22 mouse cellular contexts compared by ENCODE assay signal in the genomic region with DNA sequence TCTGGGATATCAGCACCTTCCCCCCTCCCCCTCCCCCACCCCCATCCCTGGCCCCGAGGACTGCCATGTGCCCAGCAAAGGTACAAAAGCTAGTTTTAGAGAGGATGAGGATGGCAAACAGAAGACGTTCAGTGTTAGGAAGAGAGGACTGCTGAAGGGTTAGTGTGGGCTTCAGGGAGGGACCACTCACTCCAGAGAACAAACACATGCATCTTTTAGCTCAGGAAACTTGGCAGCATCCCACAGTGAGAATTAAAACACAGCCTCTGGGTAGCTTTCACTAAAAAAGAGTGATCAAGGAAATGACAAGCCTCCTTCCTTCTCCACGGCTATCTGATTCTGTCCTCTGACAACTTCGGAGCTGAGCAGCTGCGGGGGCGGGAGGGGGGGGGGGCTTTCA. TPM values are rescaled to one million over a fixed set of nuclear protein-coding genes. Genes with fewer than 3 reads are reported as not detected.
DNase-seq lines count a peak whose midpoint lies in the region; ATAC-seq lines count a peak whose summit lies in the region.
"Had no signal": no experiment of that assay in that cellular context is flagged by ENCODE, and none has a peak within 500 bp of the region (broad histone marks: within the 10 kb centered on the region; RNA-seq: fewer than 3 reads in every experiment).

No protein-coding gene starts in this region.

- no peak overlapping the region for H3K9ac ChIP-seq in embryonic facial prominence, embryonic 14.5 days (ENCODE audit: low read depth, low read length)
- no peak overlapping the region for H3K9ac ChIP-seq in midbrain, embryonic 16.5 days (ENCODE audit: low read depth, low read length)
- no peak overlapping the region for H3K9ac ChIP-seq in midbrain, embryonic 15.5 days
- H3K9ac ChIP-seq: heart, embryonic 15.5 days; hindbrain, embryonic 13.5 days had no signal

- H3K4me3 ChIP-seq in embryonic facial prominence, embryonic 14.5 days (ENCODE audit: low read depth, low read length) = no peak overlapping the region
- no peak overlapping the region for H3K4me3 ChIP-seq in embryonic facial prominence, embryonic 10.5 days
- H3K4me3 ChIP-seq in midbrain, embryonic 16.5 days (ENCODE audit: low read depth, low read length) = no peak overlapping the region
- no peak overlapping the region for H3K4me3 ChIP-seq in midbrain, embryonic 15.5 days
- H3K4me3 ChIP-seq: heart, adult 2 months; heart, embryonic 15.5 days; hindbrain, embryonic 13.5 days had no signal

- no peak overlapping the region for H3K27ac ChIP-seq in embryonic facial prominence, embryonic 14.5 days (replicated peaks; ENCODE audit: low read depth, low read length)
- no peak overlapping the region for H3K27ac ChIP-seq in embryonic facial prominence, embryonic 10.5 days (replicated peaks)
- H3K27ac ChIP-seq in midbrain, embryonic 16.5 days (ENCODE audit: low read length) = no peak overlapping the region
- H3K27ac ChIP-seq in midbrain, embryonic 15.5 days = no peak overlapping the region
- H3K27ac ChIP-seq: heart, adult 2 months; heart, embryonic 15.5 days; hindbrain, embryonic 13.5 days; hindbrain, postnatal 0 days had no signal

- peaks cover 8% of the 10 kb centered on the region; the same call in 1 of the 2 replicates for H3K4me1 ChIP-seq in embryonic facial prominence, embryonic 14.5 days (ENCODE audit: control insufficient read depth, insufficient read depth, low read length)
- H3K4me1 ChIP-seq in embryonic facial prominence, embryonic 10.5 days = peaks cover 7% of the 10 kb centered on the region
- peaks cover 3% of the 10 kb centered on the region; the same call in 1 of the 2 replicates for H3K4me1 ChIP-seq in midbrain, embryonic 16.5 days (ENCODE audit: control insufficient read depth, insufficient read depth, low read length)
- no peaks in the 10 kb centered on the region for H3K4me1 ChIP-seq in midbrain, embryonic 15.5 days
- H3K4me1 ChIP-seq: hindbrain, embryonic 13.5 days had no signal

- H3K36me3 ChIP-seq in embryonic facial prominence, embryonic 14.5 days (ENCODE audit: control insufficient read depth, insufficient read depth, low read length) = no peaks in the 10 kb centered on the region
- H3K36me3 ChIP-seq in embryonic facial prominence, embryonic 10.5 days (replicated peaks) = no peaks in the 10 kb centered on the region
- no peaks in the 10 kb centered on the region for H3K36me3 ChIP-seq in midbrain, embryonic 16.5 days (ENCODE audit: control insufficient read depth, insufficient read depth, low read length)
- no peaks in the 10 kb centered on the region for H3K36me3 ChIP-seq in midbrain, embryonic 15.5 days (replicated peaks)
- H3K36me3 ChIP-seq: G1E; heart, embryonic 15.5 days; hindbrain, embryonic 13.5 days had no signal

- ATAC-seq in embryonic facial prominence, embryonic 14.5 days (ENCODE audit: low read depth) = 0 out of 2 replicates have a peak, but pooled peaks have one; percentile 15
- peak; percentile 27; the same call in 1 of the 2 replicates for ATAC-seq in frontal cortex, adult (ENCODE audit: low TSS enrichment)
- 0 out of 2 replicates have a peak, but pooled peaks have one; percentile 16 for ATAC-seq in midbrain, embryonic 16.5 days
- no peak for ATAC-seq in midbrain, embryonic 15.5 days (replicated peaks)
- ATAC-seq: CD4-positive, CD25-positive, alpha-beta regulatory T cell, adult 4 months had no signal

- H3K4me2 ChIP-seq in embryonic facial prominence, embryonic 14.5 days (ENCODE audit: low read depth, low read length) = no peak overlapping the region
- H3K4me2 ChIP-seq in midbrain, embryonic 16.5 days (ENCODE audit: low read length) = no peak overlapping the region
- H3K4me2 ChIP-seq in midbrain, embryonic 15.5 days = no peak overlapping the region
- H3K4me2 ChIP-seq: heart, embryonic 11.5 days; heart, embryonic 15.5 days; hindbrain, embryonic 13.5 days had no signal

- WGBS in embryonic facial prominence, embryonic 14.5 days = 9% methylated on average over 6 of the region's 6 CpGs
- 19% methylated on average over 6 of the region's 6 CpGs for WGBS in embryonic facial prominence, embryonic 10.5 days
- WGBS in midbrain, embryonic 16.5 days = 7% methylated on average over 6 of the region's 6 CpGs
- 15% methylated on average over 6 of the region's 6 CpGs for WGBS in midbrain, embryonic 15.5 days

- no peaks in the 10 kb centered on the region for H3K27me3 ChIP-seq in embryonic facial prominence, embryonic 14.5 days (replicated peaks; ENCODE audit: control insufficient read depth, insufficient read depth, low read length)
- H3K27me3 ChIP-seq in embryonic facial prominence, embryonic 10.5 days (replicated peaks; ENCODE audit: low read depth, poor library complexity, severe bottlenecking) = peaks cover 43% of the 10 kb centered on the region
- H3K27me3 ChIP-seq in midbrain, embryonic 16.5 days (ENCODE audit: control insufficient read depth, insufficient read depth, low read depth, low read length) = no peaks in the 10 kb centered on the region
- no peaks in the 10 kb centered on the region for H3K27me3 ChIP-seq in midbrain, embryonic 15.5 days (replicated peaks)

- peak; percentile 43 for DNase-seq in embryonic facial prominence, embryonic 14.5 days (ENCODE audit: low spot score)
- DNase-seq in embryonic facial prominence, embryonic 10.5 days (ENCODE audit: low spot score) = no peak
- no peak for DNase-seq in frontal cortex, postnatal 14 days (ENCODE audit: low spot score in 2 of 2)
- no peak for DNase-seq in testis, postnatal 14 days (ENCODE audit: low spot score)
- DNase-seq: adrenal gland, adult 8-10 months; adrenal gland, postnatal 36 days; B cell, adult 2 months; cerebellum, adult 11-12 months; cerebellum, adult 9-10 months; gastrocnemius, postnatal 14 days; heart, adult 2 months; kidney, adult 11 months had no signal

- no peaks in the 10 kb centered on the region for H3K9me3 ChIP-seq in embryonic facial prominence, embryonic 14.5 days (ENCODE audit: control insufficient read depth, low read length)
- H3K9me3 ChIP-seq in embryonic facial prominence, embryonic 10.5 days = no peaks in the 10 kb centered on the region
- H3K9me3 ChIP-seq in midbrain, embryonic 16.5 days (replicated peaks; ENCODE audit: control insufficient read depth, low read length, poor library complexity, severe bottlenecking) = no peaks in the 10 kb centered on the region
- H3K9me3 ChIP-seq in midbrain, embryonic 15.5 days = no peaks in the 10 kb centered on the region
- H3K9me3 ChIP-seq: heart, embryonic 15.5 days; hindbrain, embryonic 13.5 days had no signal

RNA-seq across cellular contexts. Expression of a gene that starts 20.7 kb away (rescaled TPM):
- 4.0 and 4.9 TPM in 2 replicates for polyA plus RNA-seq in embryonic facial prominence, embryonic 14.5 days (2014; fragmentation: Nextera tagmentation; extraction: Ambion mirVana)
- 0.80 and 1.4 TPM in 2 replicates for polyA plus RNA-seq in embryonic facial prominence, embryonic 10.5 days (2016; fragmentation: Nextera tagmentation; extraction: Ambion mirVana)
- 23.2 and 23.8 TPM in 2 replicates for polyA plus RNA-seq in midbrain, embryonic 16.5 days (2015; fragmentation: Nextera tagmentation; extraction: Ambion mirVana)
- polyA plus RNA-seq in midbrain, embryonic 15.5 days (2015; fragmentation: Nextera tagmentation; extraction: Ambion mirVana) = 19.5 and 21.8 TPM in 2 replicates
- polyA plus RNA-seq: CD4-positive, CD25-positive, alpha-beta regulatory T cell, adult 4 months; G1E; gonadal fat pad, adult 2 months had no signal
